Mouse (Mus musculus): ENCODE results near the gene 4931400O07Rik. TPM values are rescaled to one million over a fixed set of nuclear protein-coding genes. Genes with fewer than 3 reads are reported as not detected.

The 4931400O07Rik gene
- polyA plus RNA-seq (2015; fragmentation: Nextera tagmentation; extraction: Ambion mirVana): not detected in 2 replicates

DNA sequence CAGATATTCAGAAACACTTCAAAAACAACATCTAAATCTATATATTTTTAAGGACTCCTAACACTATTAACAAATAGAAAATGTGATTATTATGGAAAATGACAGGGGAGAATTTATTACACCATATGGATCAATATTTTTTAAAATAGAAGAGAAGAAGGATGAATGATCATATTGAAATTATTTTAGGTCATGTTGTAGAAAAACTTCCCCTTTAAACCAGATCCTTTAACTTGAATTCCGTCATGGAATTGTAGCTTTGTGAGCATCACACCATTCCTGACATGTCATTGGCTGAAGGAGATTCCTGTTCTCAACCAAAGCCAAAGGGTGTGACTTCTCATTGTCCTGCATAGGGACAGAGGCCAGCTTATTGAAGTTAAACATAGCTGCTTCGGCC is at the start of gene 4931400O07Rik:
Gene 4931400O07Rik, plus strand, starts transcription at position 301 of the 400 bp plus-strand sequence.
- Histone ChIP-seq H3K4me2 (replicated peaks; ENCODE audit: low read depth, low read length) (no peak within 1 kb of the TSS), H3K9ac (replicated peaks; ENCODE audit: low read depth) (no peak within 1 kb of the TSS), H3K4me1 (ENCODE audit: insufficient read depth, low read depth, low read length) (no peaks in the 10 kb centered on the region), H3K27me3 (replicated peaks; ENCODE audit: insufficient read depth, low read length) (no peaks in the 10 kb centered on the region), H3K9me3 (ENCODE audit: low read length) (no peaks in the 10 kb centered on the region), H3K27ac (ENCODE audit: low read length) (no peak within 1 kb of the TSS), H3K4me3 (ENCODE audit: low read depth, low read length) (no peak within 1 kb of the TSS), H3K36me3 (ENCODE audit: insufficient read depth, low read length) (no peaks in the 10 kb centered on the region)
- DNase-seq (ENCODE audit: low spot score) (no peak), ATAC-seq (no peak)
- WGBS: 74% methylated on average over 2 of the region's 2 CpGs
- TF ChIP-seq CTCF (IDR thresholded peaks at IDR 0.05): no peak
- TF ChIP-seq EP300 (IDR thresholded peaks at IDR 0.05): no peak

Other genes with a start within 250 kb of the 4931400O07Rik start
- not detected in 2 replicates for gene 4933402E13Rik, start 184.5 kb upstream of the 4931400O07Rik start, polyA plus RNA-seq (2015; fragmentation: Nextera tagmentation; extraction: Ambion mirVana)